Mouse (Mus musculus): ENCODE data around the gene Gdf15.
A peak's percentile ranks its signal among the peaks of the same experiment; 100 is the strongest.

Gdf15 gene

GRCm38 (mm10) chr8:70629574-70630531 is 2.4 kb downstream of the Gdf15 start:
- peak; percentile 88 to 94 for DNase-seq (ENCODE audit: low spot score in 2 of 2)

DNA sequence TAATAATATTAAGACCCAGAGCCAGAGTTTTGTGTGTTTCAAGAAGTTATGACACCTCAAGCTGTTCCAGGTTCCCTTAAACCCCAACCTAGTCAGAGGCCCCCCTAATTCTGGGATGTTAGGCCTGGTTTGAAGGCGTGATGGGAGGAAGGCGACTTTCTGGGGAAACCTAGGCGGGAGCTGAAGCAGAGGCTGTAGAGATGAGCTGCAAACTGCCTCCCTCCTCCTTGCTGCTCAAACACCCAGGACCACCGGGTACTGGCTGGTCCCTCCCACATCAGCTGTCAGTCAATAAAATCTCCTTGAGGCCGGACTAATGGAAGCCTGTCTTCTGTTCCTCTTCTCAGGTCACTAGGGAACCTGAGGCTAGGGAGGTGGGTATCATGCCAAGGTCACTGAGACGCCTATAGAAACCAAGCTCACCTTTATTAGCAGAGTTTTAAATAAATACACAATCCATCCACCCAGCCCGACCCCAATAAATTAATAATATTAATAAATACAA is 3.2 kb downstream of the Gdf15 start:
- DNase-seq (ENCODE audit: low spot score in 2 of 2), result no peak

GRCm38 (mm10) chr8:70627041-70627440 is 5.2 kb downstream of the Gdf15 start:
- no peak for DNase-seq (ENCODE audit: low spot score in 2 of 2)

GRCm38 (mm10) chr8:70625104-70625503 is 7.2 kb downstream of the Gdf15 start:
- DNase-seq (ENCODE audit: low spot score in 2 of 2), result no peak

- no peak for DNase-seq (ENCODE audit: low spot score in 2 of 2)
Observed at GRCm38 (mm10) chr8:70622220-70622619, 10.0 kb downstream of the Gdf15 start.

DNA sequence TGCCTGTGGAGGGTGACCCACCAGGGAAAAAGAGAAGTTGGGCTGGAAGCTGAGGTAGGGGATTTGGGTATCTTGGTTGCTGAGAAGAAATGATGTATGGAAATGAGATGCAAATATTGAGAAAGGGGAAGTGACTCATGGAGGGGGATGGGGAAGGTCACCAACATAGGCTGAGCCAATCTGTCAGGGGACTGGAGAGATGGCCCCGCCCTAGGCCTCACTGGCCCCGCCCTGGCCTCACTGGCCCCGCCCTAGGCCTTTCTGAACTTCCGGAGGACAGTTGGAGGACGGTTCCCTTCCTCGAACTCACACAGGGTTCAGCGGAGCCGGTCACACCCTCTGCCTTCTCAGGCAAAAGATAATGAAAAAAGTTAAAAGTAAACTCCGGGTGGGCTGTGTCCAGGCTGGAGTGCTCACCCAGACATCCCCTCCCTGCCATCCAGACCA is 13.3 kb downstream of the Gdf15 start:
- DNase-seq (ENCODE audit: low spot score in 2 of 2), result no peak

GRCm38 (mm10) chr8:70617985-70618384 is 14.3 kb downstream of the Gdf15 start:
- no peak for DNase-seq (ENCODE audit: low spot score in 2 of 2)

- DNase-seq (ENCODE audit: low spot score in 2 of 2), result no peak
Observed at GRCm38 (mm10) chr8:70616645-70617044, 15.6 kb downstream of the Gdf15 start.

GRCm38 (mm10) chr8:70615894-70616293 is 16.4 kb downstream of the Gdf15 start, which contains the start of gene Lrrc25:
Lrrc25 (plus strand) TSS chr8:70616155.
- DNase-seq (ENCODE audit: low spot score in 2 of 2), result no peak

GRCm38 (mm10) chr8:70615281-70615680 is 17.0 kb downstream of the Gdf15 start:
- DNase-seq (ENCODE audit: low spot score in 2 of 2), result no peak

DNA sequence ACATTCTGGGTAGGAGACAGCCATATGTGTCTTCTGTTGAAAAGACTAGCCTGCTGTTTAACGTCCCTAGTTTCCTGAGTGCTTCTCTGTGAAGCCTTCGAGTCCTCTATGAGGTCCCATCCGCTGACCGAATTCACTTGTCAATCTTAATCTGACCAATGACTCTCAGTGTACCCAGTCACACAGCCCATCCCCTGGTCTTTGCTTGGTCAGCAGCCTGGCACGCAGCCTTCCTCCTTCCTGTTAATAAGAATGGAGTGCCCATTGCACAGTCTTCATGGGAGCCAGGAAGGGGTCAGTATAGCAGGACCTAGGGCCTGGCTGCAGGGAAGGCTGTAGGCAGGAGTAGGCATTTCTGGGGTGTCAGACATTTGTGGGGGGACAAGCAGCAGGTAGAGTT is 17.8 kb downstream of the Gdf15 start:
- DNase-seq (ENCODE audit: low spot score in 2 of 2), result no peak

- no peak for DNase-seq (ENCODE audit: low spot score in 2 of 2)
Observed at GRCm38 (mm10) chr8:70613763-70614162, 18.5 kb downstream of the Gdf15 start.

- DNase-seq (ENCODE audit: low spot score in 2 of 2), result peak in 1 of 2 experiments; percentile 92
Observed at GRCm38 (mm10) chr8:70611849-70612248, 20.4 kb downstream of the Gdf15 start.

- DNase-seq (ENCODE audit: low spot score in 2 of 2), result peak in 1 of 2 experiments; percentile 79
Observed at GRCm38 (mm10) chr8:70610796-70611771, 21.2 kb downstream of the Gdf15 start.

DNA sequence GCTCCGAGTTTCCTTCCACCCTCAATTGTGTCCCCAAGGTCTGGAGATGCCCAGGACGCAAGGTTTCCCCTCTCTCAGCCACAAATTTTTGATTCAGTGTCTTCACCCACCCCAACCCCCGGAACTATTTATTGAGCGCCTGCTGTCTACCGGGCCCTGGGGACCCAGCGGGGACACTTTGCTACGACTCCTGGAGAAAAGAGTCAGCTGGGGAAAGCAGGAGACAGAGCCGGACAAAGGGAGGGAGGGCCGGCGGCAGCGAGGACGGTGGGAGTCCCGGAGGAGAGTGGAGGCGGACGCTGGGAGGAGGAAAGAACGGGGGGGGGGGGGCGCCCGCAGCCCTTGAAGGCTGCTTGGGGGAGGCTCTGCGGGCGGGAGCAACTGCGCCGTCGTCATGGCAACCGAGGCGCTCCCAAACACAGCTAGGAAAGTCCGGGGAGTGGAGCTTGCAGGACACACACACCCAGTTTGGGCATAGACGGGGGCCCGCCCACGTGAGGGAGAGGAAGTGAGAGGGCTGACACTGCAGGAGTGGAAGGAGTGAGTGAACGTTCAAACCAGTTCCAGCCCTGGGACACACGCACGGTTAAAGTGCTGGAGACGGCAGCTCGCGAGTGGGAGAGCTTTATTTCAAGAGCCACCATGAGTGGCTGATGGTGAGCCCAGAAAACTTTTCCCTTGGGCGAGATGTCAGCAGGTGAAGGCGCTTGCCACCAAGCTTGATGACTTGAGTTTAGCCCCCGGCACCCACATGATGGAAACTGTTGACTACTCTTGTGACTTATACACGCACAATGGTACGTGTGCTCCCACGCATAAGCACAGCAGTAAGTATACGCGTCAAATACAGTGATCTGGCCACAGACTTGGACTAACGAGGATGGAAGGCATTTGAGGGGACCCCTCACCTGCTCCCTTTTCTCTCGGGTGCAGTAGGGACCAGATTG is 22.1 kb downstream of the Gdf15 start:
- DNase-seq (ENCODE audit: low spot score in 2 of 2), result peak in 1 of 2 experiments; percentile 91

GRCm38 (mm10) chr8:70609368-70609848 is 22.8 kb downstream of the Gdf15 start:
- DNase-seq (ENCODE audit: low spot score in 2 of 2), result peak in 1 of 2 experiments; percentile 74

DNA sequence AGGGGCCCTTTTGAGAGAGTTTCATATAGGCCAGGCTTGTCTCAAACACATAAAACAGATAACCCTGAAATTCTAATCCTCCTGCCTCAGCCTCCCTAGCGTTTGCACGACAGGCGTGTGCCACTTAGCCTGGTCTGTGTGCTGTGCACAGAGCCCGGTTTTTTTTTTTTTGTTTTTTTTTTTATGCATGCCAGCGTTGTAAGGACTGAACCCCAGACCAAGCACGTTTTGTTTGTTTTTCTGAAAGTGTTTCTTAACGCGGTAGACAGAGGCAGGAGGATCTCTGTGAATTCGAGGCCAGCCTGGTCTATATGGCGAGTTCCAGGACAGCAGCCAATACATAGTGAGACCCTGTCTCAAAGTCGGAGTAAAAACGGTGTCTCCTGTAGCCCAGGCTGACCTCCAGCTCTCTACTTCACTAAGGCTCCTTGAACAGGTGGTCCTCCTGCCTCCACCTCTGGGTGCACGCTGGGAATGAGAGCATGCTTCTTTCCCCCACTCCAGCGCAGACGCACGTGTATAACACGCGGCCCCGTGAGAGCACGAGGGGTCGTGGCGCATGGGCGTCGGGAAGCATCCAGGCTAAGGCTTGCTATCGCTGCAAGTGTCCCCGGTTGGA is 23.4 kb downstream of the Gdf15 start, which contains the start of gene Ssbp4:
TSS of gene Ssbp4 (minus strand) at position 124 of the 619 bp plus-strand sequence.
- DNase-seq (ENCODE audit: low spot score in 2 of 2), result no peak

DNA sequence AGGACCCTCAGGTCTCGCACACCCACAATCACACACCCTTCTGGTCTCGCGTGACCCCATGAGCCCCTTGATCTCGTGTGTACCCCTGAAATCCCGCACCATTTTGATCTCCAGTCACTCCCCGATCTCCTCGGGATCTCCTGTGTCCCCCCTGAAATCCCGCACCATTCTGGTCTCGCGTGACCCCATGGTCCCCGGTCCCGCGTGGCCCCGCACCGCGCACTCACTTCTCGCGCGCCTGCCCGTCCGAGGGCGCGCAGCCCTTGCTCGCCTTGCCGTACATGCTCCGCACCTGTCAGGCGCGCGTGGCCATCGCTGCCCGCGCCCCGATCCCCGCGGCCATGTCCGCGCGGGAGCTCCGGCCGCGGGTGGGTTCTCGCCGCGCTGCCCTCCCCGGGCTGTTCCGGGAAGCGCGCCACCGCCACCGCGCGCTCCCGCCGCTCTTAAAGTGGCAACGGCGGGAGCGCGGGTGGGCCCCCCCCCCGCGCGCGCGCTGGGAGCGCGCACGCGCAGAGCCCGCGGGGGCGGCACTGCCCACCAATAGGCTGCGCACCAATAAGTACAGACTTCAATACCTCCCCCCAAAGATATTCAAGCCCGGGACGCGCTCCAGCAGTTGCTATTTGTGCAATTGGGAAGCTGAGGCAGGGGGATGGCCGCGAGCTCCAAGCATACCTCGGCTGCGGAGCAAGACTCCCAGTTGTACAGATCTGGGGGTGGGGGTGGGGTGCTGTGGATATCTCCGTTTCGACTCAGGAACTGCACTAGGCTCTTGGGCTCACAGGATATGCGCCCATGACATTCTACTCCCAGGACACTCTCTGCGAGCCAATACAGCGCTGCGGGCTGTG is 24.1 kb downstream of the Gdf15 start:
- no peak for DNase-seq (ENCODE audit: low spot score in 2 of 2)

GRCm38 (mm10) chr8:70607603-70607897 is 24.7 kb downstream of the Gdf15 start:
- no peak for DNase-seq (ENCODE audit: low spot score in 2 of 2)
